Mouse (Mus musculus): Measurements from ENCODE around the gene Ndufa5. TPM values are rescaled to one million over a fixed set of nuclear protein-coding genes. Genes with fewer than 3 reads are reported as not detected.

Gene Ndufa5
- polyA plus RNA-seq, 1 experiment from 2014 or later, result 175 TPM

- H3K27me3 ChIP-seq (ENCODE audit: control insufficient read depth, insufficient read depth, low read depth, low read length), result no peaks in the 10 kb centered on the region
- no peak overlapping the region for H3K4me3 ChIP-seq (ENCODE audit: low read depth, low read length)
- ATAC-seq (ENCODE audit: low read depth), result no peak
- H3K9me3 ChIP-seq (replicated peaks; ENCODE audit: control insufficient read depth, low read length), result no peaks in the 10 kb centered on the region
- H3K36me3 ChIP-seq (ENCODE audit: control insufficient read depth, insufficient read depth), result no peaks in the 10 kb centered on the region
- H3K4me1 ChIP-seq (ENCODE audit: control insufficient read depth, low read depth, low read length), result no peaks in the 10 kb centered on the region
- WGBS (ENCODE audit: insufficient replicate concordance), result 58% methylated on average over 5 of the region's 5 CpGs
- no peak overlapping the region for H3K9ac ChIP-seq (ENCODE audit: low read depth, low read length)
- H3K4me2 ChIP-seq (ENCODE audit: low read depth, low read length), result no peak overlapping the region
- no peak overlapping the region for H3K27ac ChIP-seq (ENCODE audit: low read length)
Measured at GRCm38 (mm10) chr6:24486530-24486929, 41.3 kb downstream of the Ndufa5 start.

DNA sequence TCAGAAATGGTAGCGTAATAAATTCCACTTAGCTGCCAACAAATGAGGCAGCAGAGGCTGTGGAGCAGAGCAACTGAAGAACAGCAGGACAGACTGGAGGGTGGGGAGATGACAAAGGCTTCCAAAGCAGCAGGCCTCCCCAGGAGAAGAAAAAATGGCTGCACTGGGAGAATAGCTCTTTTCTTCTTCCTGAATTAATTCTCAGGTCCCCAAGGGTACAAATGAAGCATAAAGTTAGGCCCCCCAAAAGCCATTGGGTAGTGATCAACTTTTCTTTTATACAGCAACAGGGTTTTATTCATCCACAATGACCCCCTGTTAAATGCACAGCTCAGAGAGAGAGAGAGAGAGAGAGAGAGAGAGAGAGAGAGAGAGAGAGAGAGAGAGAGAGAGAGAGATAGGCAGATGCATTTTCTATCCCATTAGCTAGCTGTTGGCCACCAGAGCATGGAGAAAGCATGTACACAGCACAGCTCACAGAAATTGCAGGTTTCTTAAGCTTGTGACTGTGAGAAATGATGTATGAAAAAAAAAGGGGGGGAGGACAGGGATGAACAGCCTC is 57.2 kb downstream of the Ndufa5 start:
- H3K9ac ChIP-seq (ENCODE audit: low read depth, low read length), result no peak overlapping the region
- H3K27ac ChIP-seq (ENCODE audit: low read length), result no peak overlapping the region
- no peak overlapping the region for H3K4me2 ChIP-seq (ENCODE audit: low read depth, low read length)
- ATAC-seq (ENCODE audit: low read depth), result no peak
- no peak overlapping the region for H3K4me3 ChIP-seq (ENCODE audit: low read depth, low read length)
- no peaks in the 10 kb centered on the region for H3K9me3 ChIP-seq (replicated peaks; ENCODE audit: control insufficient read depth, low read length)
- H3K36me3 ChIP-seq (ENCODE audit: control insufficient read depth, insufficient read depth), result no peaks in the 10 kb centered on the region
- H3K4me1 ChIP-seq (ENCODE audit: control insufficient read depth, low read depth, low read length), result no peaks in the 10 kb centered on the region
- no peaks in the 10 kb centered on the region for H3K27me3 ChIP-seq (ENCODE audit: control insufficient read depth, insufficient read depth, low read depth, low read length)
- 63% methylated on average over 1 of the region's 1 CpGs for WGBS (ENCODE audit: insufficient replicate concordance)

DNA sequence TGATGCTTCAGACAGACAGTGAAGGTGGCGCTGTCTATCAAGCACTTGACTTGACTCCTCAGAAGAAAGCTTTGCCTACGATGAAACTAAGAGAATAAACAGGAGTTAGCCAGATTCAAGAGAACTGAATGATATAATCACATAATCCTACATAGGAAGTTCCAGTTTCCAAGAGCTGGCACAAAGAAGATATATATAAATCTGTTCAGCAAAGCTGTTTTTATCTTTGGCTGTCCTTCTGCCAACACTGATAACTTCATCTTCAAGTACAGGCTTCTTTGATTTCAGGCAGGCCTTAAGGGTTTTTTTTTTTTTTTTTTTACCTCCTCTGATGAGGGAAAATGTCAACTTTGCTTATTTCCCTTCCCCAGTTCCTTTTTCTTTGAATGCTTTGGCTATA is 57.7 kb downstream of the Ndufa5 start:
- Histone ChIP-seq H3K4me3 (ENCODE audit: low read depth, low read length) (no peak overlapping the region), H3K4me1 (ENCODE audit: control insufficient read depth, low read depth, low read length) (no peaks in the 10 kb centered on the region), H3K36me3 (ENCODE audit: control insufficient read depth, insufficient read depth) (no peaks in the 10 kb centered on the region), H3K27ac (ENCODE audit: low read length) (no peak overlapping the region), H3K4me2 (ENCODE audit: low read depth, low read length) (no peak overlapping the region), H3K27me3 (ENCODE audit: control insufficient read depth, insufficient read depth, low read depth, low read length) (no peaks in the 10 kb centered on the region), H3K9me3 (replicated peaks; ENCODE audit: control insufficient read depth, low read length) (no peaks in the 10 kb centered on the region), H3K9ac (ENCODE audit: low read depth, low read length) (no peak overlapping the region)
- no peak for ATAC-seq (ENCODE audit: low read depth)
- WGBS (ENCODE audit: insufficient replicate concordance), result 60% methylated on average over 2 of the region's 2 CpGs

Other genes with a start within 250 kb of the Ndufa5 start
- 0.04 TPM in 1 of 2 replicates, not detected in the other for gene Iqub, start 12.9 kb downstream of the Ndufa5 start, polyA plus RNA-seq (2015; fragmentation: Nextera tagmentation; extraction: Ambion mirVana)
- 0.04 TPM in 1 of 2 replicates, not detected in the other for gene Asb15, start 131 bp upstream of the Ndufa5 start, polyA plus RNA-seq (2015; fragmentation: Nextera tagmentation; extraction: Ambion mirVana)
- 0.31 and 0.33 TPM in 2 replicates for gene Lmod2, start 69.7 kb upstream of the Ndufa5 start, polyA plus RNA-seq (2015; fragmentation: Nextera tagmentation; extraction: Ambion mirVana)
- 19.7 and 26.1 TPM in 2 replicates for gene Wasl, start 137.0 kb upstream of the Ndufa5 start, polyA plus RNA-seq (2015; fragmentation: Nextera tagmentation; extraction: Ambion mirVana)
- gene Hyal6, start 205.2 kb upstream of the Ndufa5 start, polyA plus RNA-seq (2015; fragmentation: Nextera tagmentation; extraction: Ambion mirVana), result 0.04 TPM in 1 of 2 replicates, not detected in the other
- gene Hyal4, start 220.3 kb upstream of the Ndufa5 start, polyA plus RNA-seq (2015; fragmentation: Nextera tagmentation; extraction: Ambion mirVana), result 0.02 TPM in 1 of 2 replicates, not detected in the other

All from liver, embryonic 16.5 days (tissue).